Mouse (Mus musculus): ENCODE measurements around the gene Sox14.

The Sox14 gene

GRCm38 (mm10) chr9:99848327-99848726 lies 27.6 kb downstream of the Sox14 start:
- DNase-seq (ENCODE audit: low spot score in 2 of 2) = no peak

GRCm38 (mm10) chr9:99846820-99847219 lies 29.1 kb downstream of the Sox14 start:
- peak; percentile 56 to 69 for DNase-seq (ENCODE audit: low spot score in 2 of 2)

- DNase-seq (ENCODE audit: low spot score in 2 of 2) = no peak
These were observed 36.6 kb downstream of the Sox14 start for GRCm38 (mm10) chr9:99839367-99839766.

- DNase-seq (ENCODE audit: low spot score in 2 of 2) = no peak
These were observed 37.1 kb downstream of the Sox14 start for GRCm38 (mm10) chr9:99838877-99839276.

GRCm38 (mm10) chr9:99836707-99837106 lies 39.3 kb downstream of the Sox14 start:
- DNase-seq (ENCODE audit: low spot score in 2 of 2) = peak; percentile 5 to 11

- DNase-seq (ENCODE audit: low spot score in 2 of 2) = no peak
These were observed 40.1 kb downstream of the Sox14 start for GRCm38 (mm10) chr9:99835624-99836430.

All from frontal cortex, postnatal 25 days (tissue).